Mouse (Mus musculus) right cerebral cortex, postnatal 36 days (tissue): ENCODE measurements around the gene Scgb1c1.

Experiments used
- DNase-seq, 2 experiments: peaks; one replicate each; pipeline ENCODE4 v3.0.0; 2022; ENCODE audit warnings: low spot score in 2 of 2, mixed read lengths in 1 of 2

The Scgb1c1 gene

GRCm38 (mm10) chr7:140844905-140845665 is at the start of gene Scgb1c1:
Gene Scgb1c1 (plus strand): TSS chr7:140845547.
- peak; percentile 57 to 63 for DNase-seq

- no peak for DNase-seq
Measured at GRCm38 (mm10) chr7:140797619-140798018, 47.7 kb upstream of the Scgb1c1 start.

GRCm38 (mm10) chr7:140798212-140798611 is 47.1 kb upstream of the Scgb1c1 start:
- DNase-seq: no peak

GRCm38 (mm10) chr7:140802629-140803028 is 42.7 kb upstream of the Scgb1c1 start:
- no peak for DNase-seq

GRCm38 (mm10) chr7:140805704-140806103 is 39.6 kb upstream of the Scgb1c1 start:
- DNase-seq: peak; percentile 45 to 49

- DNase-seq: no peak
Measured at GRCm38 (mm10) chr7:140810496-140810895, 34.9 kb upstream of the Scgb1c1 start.

GRCm38 (mm10) chr7:140811714-140812113 is 33.6 kb upstream of the Scgb1c1 start:
- no peak for DNase-seq

- no peak for DNase-seq
Measured at GRCm38 (mm10) chr7:140812850-140813249, 32.5 kb upstream of the Scgb1c1 start.

- no peak for DNase-seq
Measured at GRCm38 (mm10) chr7:140820173-140820572, 25.2 kb upstream of the Scgb1c1 start.

GRCm38 (mm10) chr7:140821305-140821652 is 24.1 kb upstream of the Scgb1c1 start:
- DNase-seq: peak in 1 of 2 experiments; percentile 31

- peak; percentile 58 to 64 for DNase-seq
Measured at GRCm38 (mm10) chr7:140821653-140822329, 23.6 kb upstream of the Scgb1c1 start, which contains the start of gene Zfp941. Gene Zfp941 (minus strand): TSS chr7:140822178.

GRCm38 (mm10) chr7:140822731-140823130 is 22.6 kb upstream of the Scgb1c1 start:
- no peak for DNase-seq

- DNase-seq: peak; percentile 72 to 80
Measured at GRCm38 (mm10) chr7:140828171-140828881, 17.0 kb upstream of the Scgb1c1 start.

GRCm38 (mm10) chr7:140831447-140831846 is 13.9 kb upstream of the Scgb1c1 start:
- no peak for DNase-seq

- DNase-seq: no peak
Measured at GRCm38 (mm10) chr7:140833341-140833740, 12.0 kb upstream of the Scgb1c1 start.

- DNase-seq: no peak
Measured at GRCm38 (mm10) chr7:140834968-140835757, 10.2 kb upstream of the Scgb1c1 start, which contains the start of gene Urah. Gene Urah (plus strand): TSS chr7:140835018.

GRCm38 (mm10) chr7:140835758-140836087 is 9.6 kb upstream of the Scgb1c1 start:
- DNase-seq: no peak

- DNase-seq: no peak
Measured at GRCm38 (mm10) chr7:140836243-140837115, 8.9 kb upstream of the Scgb1c1 start.

- no peak for DNase-seq
Measured at GRCm38 (mm10) chr7:140839556-140839955, 5.8 kb upstream of the Scgb1c1 start.
